In the genomic region with DNA sequence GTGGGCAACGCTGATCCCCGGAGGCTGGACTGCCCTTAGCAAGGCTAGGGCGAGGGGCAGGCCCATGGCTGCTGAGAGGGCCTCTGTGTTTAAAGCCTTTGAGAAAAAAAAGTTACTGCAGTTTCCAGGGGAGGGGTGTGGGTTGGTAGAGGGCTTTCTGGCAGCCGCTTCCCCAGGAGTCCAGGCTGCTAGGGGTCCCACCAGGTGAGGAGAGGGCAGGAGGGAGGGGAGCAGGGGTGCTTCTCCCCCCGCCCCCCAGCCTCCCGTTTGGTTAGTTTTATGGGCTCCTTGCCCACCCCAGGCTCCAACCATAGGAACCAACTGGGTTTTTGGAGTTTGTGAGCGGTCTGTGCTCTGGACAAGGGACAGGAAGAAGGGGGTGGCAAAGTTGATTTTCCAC, we compare ENCODE assay signal across 16 mouse cellular contexts. TPM values are rescaled to one million over a fixed set of nuclear protein-coding genes. Genes with fewer than 3 reads are reported as not detected.
DNase-seq lines count a peak whose midpoint lies in the region; ATAC-seq lines count a peak whose summit lies in the region.
"Had no signal": no experiment of that assay in that cellular context is flagged by ENCODE, and none has a peak within 500 bp of the region (broad histone marks: within the 10 kb centered on the region; RNA-seq: fewer than 3 reads in every experiment).

No protein-coding gene starts in this region.

- peaks cover 35% of the 10 kb centered on the region for H3K27me3 ChIP-seq in forebrain, embryonic 10.5 days (ENCODE audit: poor library complexity, severe bottlenecking)
- no peaks in the 10 kb centered on the region for H3K27me3 ChIP-seq in forebrain, embryonic 11.5 days (ENCODE audit: control insufficient read depth, insufficient read depth, low read length)
- peaks cover 40% of the 10 kb centered on the region for H3K27me3 ChIP-seq in midbrain, embryonic 10.5 days (ENCODE audit: low read depth, poor library complexity, severe bottlenecking)
- no peaks in the 10 kb centered on the region for H3K27me3 ChIP-seq in midbrain, embryonic 16.5 days (ENCODE audit: control insufficient read depth, insufficient read depth, low read depth, low read length)
- H3K27me3 ChIP-seq in limb, embryonic 13.5 days, result no peaks in the 10 kb centered on the region
- no peaks in the 10 kb centered on the region for H3K27me3 ChIP-seq in neural tube, embryonic 15.5 days (replicated peaks)
- H3K27me3 ChIP-seq: embryonic facial prominence, embryonic 15.5 days; lung, embryonic 15.5 days had no signal

- 39% methylated on average over 7 of the region's 7 CpGs for WGBS in forebrain, embryonic 10.5 days
- whole genome bisulfite sequencing in forebrain, embryonic 11.5 days, result 40% methylated on average over 7 of the region's 7 CpGs
- WGBS in midbrain, embryonic 10.5 days, result 37% methylated on average over 7 of the region's 7 CpGs
- WGBS in midbrain, embryonic 16.5 days, result 43% methylated on average over 7 of the region's 7 CpGs
- WGBS in limb, embryonic 13.5 days, result 27% methylated on average over 7 of the region's 7 CpGs
- 36% methylated on average over 7 of the region's 7 CpGs for WGBS in neural tube, embryonic 15.5 days

- no peak for DNase-seq in forebrain, embryonic 10.5 days (ENCODE audit: extremely low spot score, low spot score)
- DNase-seq in forebrain, embryonic 11.5 days (ENCODE audit: low spot score), result no peak
- DNase-seq in midbrain, embryonic 10.5 days (ENCODE audit: low spot score), result no peak
- no peak for DNase-seq in spleen, adult 12 weeks (ENCODE audit: low spot score)
- no peak for DNase-seq in adrenal gland, postnatal 14 days
- DNase-seq: heart, adult 2 months; kidney, postnatal 14 days had no signal

- ATAC-seq in forebrain, embryonic 11.5 days (replicated peaks; ENCODE audit: low FRiP score), result no peak
- ATAC-seq in midbrain, embryonic 16.5 days, result no peak
- ATAC-seq in limb, embryonic 13.5 days (ENCODE audit: low FRiP score, low read depth), result 0 out of 2 replicates have a peak, but pooled peaks have one; percentile 33
- no peak for ATAC-seq in neural tube, embryonic 15.5 days (ENCODE audit: low FRiP score)
- ATAC-seq: intestine, postnatal 0 days had no signal

- peaks cover 36% of the 10 kb centered on the region for H3K4me1 ChIP-seq in forebrain, embryonic 10.5 days
- H3K4me1 ChIP-seq in forebrain, embryonic 11.5 days (replicated peaks; ENCODE audit: control insufficient read depth, insufficient read depth, low read length), result peaks cover 9% of the 10 kb centered on the region
- H3K4me1 ChIP-seq in midbrain, embryonic 10.5 days, result peaks cover 45% of the 10 kb centered on the region
- H3K4me1 ChIP-seq in midbrain, embryonic 16.5 days (ENCODE audit: control insufficient read depth, insufficient read depth, low read length), result peaks cover 27% of the 10 kb centered on the region
- H3K4me1 ChIP-seq in limb, embryonic 13.5 days, result peaks cover 29% of the 10 kb centered on the region
- peaks cover 70% of the 10 kb centered on the region for H3K4me1 ChIP-seq in neural tube, embryonic 15.5 days

- H3K4me2 ChIP-seq in forebrain, embryonic 11.5 days (ENCODE audit: low read depth, low read length, severe bottlenecking), result no peak overlapping the region
- H3K4me2 ChIP-seq in midbrain, embryonic 16.5 days (ENCODE audit: low read length), result no peak overlapping the region
- peak overlapping the region; percentile 58 for H3K4me2 ChIP-seq in limb, embryonic 13.5 days (replicated peaks)
- H3K4me2 ChIP-seq in neural tube, embryonic 15.5 days, result peak overlapping the region; percentile 35

- H3K9ac ChIP-seq in forebrain, embryonic 11.5 days (ENCODE audit: low read length), result no peak overlapping the region
- H3K9ac ChIP-seq in midbrain, embryonic 16.5 days (ENCODE audit: low read depth, low read length), result no peak overlapping the region
- 0 out of 2 replicates have a peak overlapping the region, but pooled peaks have one; percentile 39 for H3K9ac ChIP-seq in limb, embryonic 13.5 days
- no peak overlapping the region for H3K9ac ChIP-seq in neural tube, embryonic 15.5 days (replicated peaks)
- H3K9ac ChIP-seq: embryonic facial prominence, embryonic 15.5 days; lung, embryonic 15.5 days had no signal

- 0 out of 2 replicates have a peak, but pooled peaks cover 3% of the 10 kb centered on the region for H3K9me3 ChIP-seq in forebrain, embryonic 10.5 days
- no peaks in the 10 kb centered on the region for H3K9me3 ChIP-seq in forebrain, embryonic 11.5 days (ENCODE audit: control insufficient read depth, low read length)
- no peaks in the 10 kb centered on the region for H3K9me3 ChIP-seq in midbrain, embryonic 10.5 days (replicated peaks)
- H3K9me3 ChIP-seq in midbrain, embryonic 16.5 days (replicated peaks; ENCODE audit: control insufficient read depth, low read length, poor library complexity, severe bottlenecking), result no peaks in the 10 kb centered on the region
- no peaks in the 10 kb centered on the region for H3K9me3 ChIP-seq in limb, embryonic 13.5 days
- no peaks in the 10 kb centered on the region for H3K9me3 ChIP-seq in neural tube, embryonic 15.5 days (replicated peaks)
- H3K9me3 ChIP-seq: embryonic facial prominence, embryonic 15.5 days; lung, embryonic 15.5 days had no signal

- peaks cover 41% of the 10 kb centered on the region for H3K36me3 ChIP-seq in forebrain, embryonic 10.5 days (replicated peaks)
- peaks cover 6% of the 10 kb centered on the region; the same call in 1 of the 2 replicates for H3K36me3 ChIP-seq in forebrain, embryonic 11.5 days (ENCODE audit: control insufficient read depth, insufficient read depth, low read length)
- peaks cover 45% of the 10 kb centered on the region for H3K36me3 ChIP-seq in midbrain, embryonic 10.5 days
- H3K36me3 ChIP-seq in midbrain, embryonic 16.5 days (ENCODE audit: control insufficient read depth, insufficient read depth, low read length), result peaks cover 35% of the 10 kb centered on the region
- H3K36me3 ChIP-seq in limb, embryonic 13.5 days, result peaks cover 20% of the 10 kb centered on the region
- H3K36me3 ChIP-seq in neural tube, embryonic 15.5 days, result peaks cover 42% of the 10 kb centered on the region
- H3K36me3 ChIP-seq: lung, embryonic 15.5 days had no signal

- peak overlapping the region; percentile 59; the same call in 1 of the 2 replicates for H3K27ac ChIP-seq in forebrain, embryonic 10.5 days
- H3K27ac ChIP-seq in forebrain, embryonic 11.5 days (ENCODE audit: low read depth, low read length), result no peak overlapping the region
- H3K27ac ChIP-seq in midbrain, embryonic 10.5 days (replicated peaks), result peak overlapping the region; percentile 49; the same call in 1 of the 2 replicates
- H3K27ac ChIP-seq in midbrain, embryonic 16.5 days (ENCODE audit: low read length), result no peak overlapping the region
- H3K27ac ChIP-seq in limb, embryonic 13.5 days, result peak overlapping the region; percentile 55
- H3K27ac ChIP-seq in neural tube, embryonic 15.5 days (replicated peaks), result peak overlapping the region; percentile 54; the same call in 1 of the 2 replicates
- H3K27ac ChIP-seq: embryonic facial prominence, embryonic 15.5 days; heart, adult 2 months; lung, embryonic 15.5 days had no signal

- H3K4me3 ChIP-seq in forebrain, embryonic 10.5 days, result no peak overlapping the region
- no peak overlapping the region for H3K4me3 ChIP-seq in forebrain, embryonic 11.5 days (ENCODE audit: low read depth, low read length)
- H3K4me3 ChIP-seq in midbrain, embryonic 10.5 days, result no peak overlapping the region
- H3K4me3 ChIP-seq in midbrain, embryonic 16.5 days (ENCODE audit: low read depth, low read length), result no peak overlapping the region
- H3K4me3 ChIP-seq in limb, embryonic 13.5 days, result no peak overlapping the region
- no peak overlapping the region for H3K4me3 ChIP-seq in neural tube, embryonic 15.5 days (replicated peaks)
- H3K4me3 ChIP-seq: embryonic facial prominence, embryonic 15.5 days; heart, adult 2 months; lung, embryonic 15.5 days had no signal

RNA-seq across cellular contexts. Expression of a gene that starts 30.3 kb away (rescaled TPM):
- polyA plus RNA-seq in forebrain, embryonic 10.5 days (2016; fragmentation: Nextera tagmentation; extraction: Ambion mirVana), result 8.1 and 9.2 TPM in 2 replicates
- 15.9 TPM in 2 replicates for polyA plus RNA-seq in forebrain, embryonic 11.5 days (2014; fragmentation: Nextera tagmentation; extraction: Ambion mirVana)
- 7.6 and 12.5 TPM in 2 replicates for polyA plus RNA-seq in midbrain, embryonic 10.5 days (2016; fragmentation: Nextera tagmentation; extraction: Ambion mirVana)
- 25.9 and 34.6 TPM in 2 replicates for polyA plus RNA-seq in midbrain, embryonic 16.5 days (2015; fragmentation: Nextera tagmentation; extraction: Ambion mirVana)
- 5.6 and 6.2 TPM in 2 replicates for polyA plus RNA-seq in limb, embryonic 13.5 days (2015; fragmentation: Nextera tagmentation; extraction: Ambion mirVana)
- polyA plus RNA-seq in neural tube, embryonic 15.5 days (2015; fragmentation: Nextera tagmentation; extraction: Ambion mirVana), result 20.3 and 24.5 TPM in 2 replicates
- total RNA-seq in adrenal gland, postnatal 14 days (2021), result 7.3 and 9.8 TPM in 2 replicates

RNA-seq across cellular contexts. Expression of a gene that starts 32.7 kb away (rescaled TPM):
- 30.5 and 31.4 TPM in 2 replicates for polyA plus RNA-seq in forebrain, embryonic 10.5 days (2016; fragmentation: Nextera tagmentation; extraction: Ambion mirVana)
- polyA plus RNA-seq in forebrain, embryonic 11.5 days (2014; fragmentation: Nextera tagmentation; extraction: Ambion mirVana), result 28.6 and 31.1 TPM in 2 replicates
- polyA plus RNA-seq in midbrain, embryonic 10.5 days (2016; fragmentation: Nextera tagmentation; extraction: Ambion mirVana), result 28.1 and 30.8 TPM in 2 replicates
- polyA plus RNA-seq in midbrain, embryonic 16.5 days (2015; fragmentation: Nextera tagmentation; extraction: Ambion mirVana), result 37.0 and 38.6 TPM in 2 replicates
- polyA plus RNA-seq in limb, embryonic 13.5 days (2015; fragmentation: Nextera tagmentation; extraction: Ambion mirVana), result 22.9 and 24.5 TPM in 2 replicates
- polyA plus RNA-seq in neural tube, embryonic 15.5 days (2015; fragmentation: Nextera tagmentation; extraction: Ambion mirVana), result 27.9 and 31.6 TPM in 2 replicates
- total RNA-seq in adrenal gland, postnatal 14 days (2021), result 11.3 and 15.8 TPM in 2 replicates

RNA-seq across cellular contexts. Expression of a gene that starts 44.5 kb away (rescaled TPM):
- 16.4 and 18.5 TPM in 2 replicates for polyA plus RNA-seq in forebrain, embryonic 10.5 days (2016; fragmentation: Nextera tagmentation; extraction: Ambion mirVana)
- 13.9 and 14.8 TPM in 2 replicates for polyA plus RNA-seq in forebrain, embryonic 11.5 days (2014; fragmentation: Nextera tagmentation; extraction: Ambion mirVana)
- polyA plus RNA-seq in midbrain, embryonic 10.5 days (2016; fragmentation: Nextera tagmentation; extraction: Ambion mirVana), result 12.7 and 15.0 TPM in 2 replicates
- polyA plus RNA-seq in midbrain, embryonic 16.5 days (2015; fragmentation: Nextera tagmentation; extraction: Ambion mirVana), result 9.0 and 9.2 TPM in 2 replicates
- polyA plus RNA-seq in limb, embryonic 13.5 days (2015; fragmentation: Nextera tagmentation; extraction: Ambion mirVana), result 13.1 and 13.7 TPM in 2 replicates
- 6.2 and 12.4 TPM in 2 replicates for polyA plus RNA-seq in neural tube, embryonic 15.5 days (2015; fragmentation: Nextera tagmentation; extraction: Ambion mirVana)
- total RNA-seq in adrenal gland, postnatal 14 days (2021), result 26.6 and 36.1 TPM in 2 replicates

RNA-seq across cellular contexts. Expression of a gene that starts 46.6 kb away (rescaled TPM):
- 102 and 104 TPM in 2 replicates for polyA plus RNA-seq in forebrain, embryonic 10.5 days (2016; fragmentation: Nextera tagmentation; extraction: Ambion mirVana)
- 94.1 and 95.8 TPM in 2 replicates for polyA plus RNA-seq in forebrain, embryonic 11.5 days (2014; fragmentation: Nextera tagmentation; extraction: Ambion mirVana)
- polyA plus RNA-seq in midbrain, embryonic 10.5 days (2016; fragmentation: Nextera tagmentation; extraction: Ambion mirVana), result 89.3 and 91.6 TPM in 2 replicates
- polyA plus RNA-seq in midbrain, embryonic 16.5 days (2015; fragmentation: Nextera tagmentation; extraction: Ambion mirVana), result 44.8 and 48.7 TPM in 2 replicates
- polyA plus RNA-seq in limb, embryonic 13.5 days (2015; fragmentation: Nextera tagmentation; extraction: Ambion mirVana), result 86.3 and 88.1 TPM in 2 replicates
- 47.6 and 60.4 TPM in 2 replicates for polyA plus RNA-seq in neural tube, embryonic 15.5 days (2015; fragmentation: Nextera tagmentation; extraction: Ambion mirVana)
- total RNA-seq in adrenal gland, postnatal 14 days (2021), result 34.5 and 39.2 TPM in 2 replicates

RNA-seq across cellular contexts. Expression of a gene that starts 54.9 kb away (rescaled TPM):
- polyA plus RNA-seq in forebrain, embryonic 10.5 days (2016; fragmentation: Nextera tagmentation; extraction: Ambion mirVana), result 0.31 and 0.56 TPM in 2 replicates
- polyA plus RNA-seq in forebrain, embryonic 11.5 days (2014; fragmentation: Nextera tagmentation; extraction: Ambion mirVana), result 2.9 and 3.7 TPM in 2 replicates
- 0.53 and 1.2 TPM in 2 replicates for polyA plus RNA-seq in midbrain, embryonic 10.5 days (2016; fragmentation: Nextera tagmentation; extraction: Ambion mirVana)
- polyA plus RNA-seq in midbrain, embryonic 16.5 days (2015; fragmentation: Nextera tagmentation; extraction: Ambion mirVana), result 37.3 and 40.3 TPM in 2 replicates
- 1.9 and 2.2 TPM in 2 replicates for polyA plus RNA-seq in limb, embryonic 13.5 days (2015; fragmentation: Nextera tagmentation; extraction: Ambion mirVana)
- 30.6 and 37.0 TPM in 2 replicates for polyA plus RNA-seq in neural tube, embryonic 15.5 days (2015; fragmentation: Nextera tagmentation; extraction: Ambion mirVana)
- 3.3 and 5.9 TPM in 2 replicates for total RNA-seq in adrenal gland, postnatal 14 days (2021)
- total RNA-seq: common myeloid progenitor, adult 5-6 weeks; heart, postnatal 25 days; megakaryocyte, adult 5-6 weeks had no signal

Comparison
In these comparisons a context has a peak if more than half of its experiments do, and no peak if none do; other contexts are left out.
1. H3K27ac ChIP-seq: peak in forebrain, embryonic 10.5 days (single experiment), midbrain, embryonic 10.5 days (single experiment), limb, embryonic 13.5 days (single experiment) and neural tube, embryonic 15.5 days (single experiment); none in forebrain, embryonic 11.5 days (single experiment) and midbrain, embryonic 16.5 days (single experiment).
2. H3K4me2 ChIP-seq: peak in limb, embryonic 13.5 days (single experiment) and neural tube, embryonic 15.5 days (single experiment); none in forebrain, embryonic 11.5 days (single experiment) and midbrain, embryonic 16.5 days (single experiment).